In the genomic region with DNA sequence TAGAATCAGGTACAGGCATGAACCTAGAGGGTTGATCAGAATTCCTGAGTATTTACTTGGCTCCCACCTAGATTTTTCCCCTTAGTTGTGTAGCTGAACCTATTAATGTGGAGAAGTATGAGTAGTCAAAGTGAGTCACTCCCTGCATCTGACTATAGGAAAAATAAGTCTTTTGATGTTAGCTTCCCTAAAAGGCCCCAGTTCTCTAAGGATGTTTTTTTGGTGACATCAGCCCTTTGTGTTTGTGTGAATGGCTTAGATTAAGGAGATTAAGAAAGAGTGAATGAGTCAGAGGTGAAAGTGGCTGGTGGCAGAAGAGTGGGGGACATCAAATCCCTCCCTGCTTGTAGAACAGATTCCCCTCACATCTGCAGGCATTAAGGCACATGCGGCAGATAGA, we compare ENCODE assay signal across 17 mouse cellular contexts.
"Had no signal": no experiment of that assay in that cellular context is flagged by ENCODE, and none has a peak within 500 bp of the region (broad histone marks: within the 10 kb centered on the region; RNA-seq: fewer than 3 reads in every experiment).

No protein-coding gene starts in this region.

- ATAC-seq: liver, postnatal 0 days; lung, postnatal 0 days; midbrain, embryonic 13.5 days; midbrain, embryonic 16.5 days had no signal

- DNase-seq: liver, embryonic 13.5 days; liver, postnatal 0 days; lung, adult 2 months; lung, postnatal 14 days; lung, postnatal 36 days; right cerebral cortex, postnatal 14 days; thymus, postnatal 14 days; thymus, postnatal 36 days had no signal

- H3K9me3 ChIP-seq: liver, embryonic 13.5 days; liver, embryonic 15.5 days; lung, embryonic 15.5 days; megakaryocyte, embryonic 14.5 days; midbrain, embryonic 13.5 days; neural tube, embryonic 12.5 days had no signal

- H3K27ac ChIP-seq: liver, embryonic 13.5 days; liver, embryonic 15.5 days; lung, embryonic 15.5 days; macrophage; midbrain, embryonic 13.5 days; neural tube, embryonic 12.5 days had no signal

- H3K27me3 ChIP-seq: liver, embryonic 13.5 days; liver, embryonic 15.5 days; lung, embryonic 15.5 days; megakaryocyte, embryonic 14.5 days; midbrain, embryonic 13.5 days; neural tube, embryonic 12.5 days had no signal

- H3K4me2 ChIP-seq: liver, embryonic 11.5 days; liver, embryonic 13.5 days; liver, embryonic 15.5 days; lung, embryonic 15.5 days; midbrain, embryonic 13.5 days; neural tube, embryonic 12.5 days had no signal

- H3K4me3 ChIP-seq: liver, embryonic 13.5 days; liver, embryonic 15.5 days; lung, embryonic 15.5 days; megakaryocyte, embryonic 14.5 days; midbrain, embryonic 13.5 days; neural tube, embryonic 12.5 days had no signal

- H3K9ac ChIP-seq: liver, embryonic 13.5 days; liver, embryonic 15.5 days; liver, postnatal 0 days; lung, embryonic 15.5 days; midbrain, embryonic 13.5 days; neural tube, embryonic 12.5 days had no signal

- H3K4me1 ChIP-seq: liver, embryonic 13.5 days; liver, embryonic 15.5 days; lung, embryonic 15.5 days; megakaryocyte, embryonic 14.5 days; neural tube, embryonic 12.5 days had no signal

- H3K36me3 ChIP-seq: liver, embryonic 13.5 days; liver, embryonic 15.5 days; lung, embryonic 15.5 days; midbrain, embryonic 13.5 days; neural tube, embryonic 12.5 days had no signal
